Mouse (Mus musculus) c-Kit-positive CD71-negative TER-119-negative erythroid progenitor cells, embryonic 14.5 days (primary cell): Measurements from ENCODE around the gene Zfp985.
"Not testable (repeated sequence)": the region's sequence is repeated elsewhere in the genome, so short reads cannot be mapped to it uniquely, and the experiment has no call there.

Experiments used
- DNase-seq: peaks from one replicate; pipeline ENCODE4 v3.0.0-alpha.2; 2013; ENCODE audit warnings: low read depth

Zfp985 gene

DNA sequence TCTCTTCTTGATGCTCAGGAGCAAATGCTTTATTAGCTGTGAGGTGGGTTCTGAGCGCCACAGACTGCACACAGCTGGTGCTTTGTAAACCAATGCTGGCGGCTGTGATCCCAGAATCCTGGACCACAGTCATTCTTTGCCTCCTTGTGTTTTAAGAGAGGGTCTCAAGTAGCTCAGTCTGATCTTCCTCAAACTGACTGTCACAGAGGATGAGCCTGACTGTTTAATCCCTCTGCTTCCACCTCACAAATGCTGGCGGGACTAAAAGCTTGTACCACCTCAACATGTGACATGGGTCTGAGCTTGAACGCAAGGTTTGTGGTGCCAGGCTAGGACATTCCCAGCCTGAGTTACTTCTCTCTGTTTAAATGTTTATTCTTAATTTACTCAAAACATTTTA is 52.4 kb downstream of the Zfp985 start:
- no peak for DNase-seq

GRCm38 (mm10) chr4:147606511-147606910 is 53.4 kb downstream of the Zfp985 start:
- DNase-seq, result not testable (repeated sequence)

DNA sequence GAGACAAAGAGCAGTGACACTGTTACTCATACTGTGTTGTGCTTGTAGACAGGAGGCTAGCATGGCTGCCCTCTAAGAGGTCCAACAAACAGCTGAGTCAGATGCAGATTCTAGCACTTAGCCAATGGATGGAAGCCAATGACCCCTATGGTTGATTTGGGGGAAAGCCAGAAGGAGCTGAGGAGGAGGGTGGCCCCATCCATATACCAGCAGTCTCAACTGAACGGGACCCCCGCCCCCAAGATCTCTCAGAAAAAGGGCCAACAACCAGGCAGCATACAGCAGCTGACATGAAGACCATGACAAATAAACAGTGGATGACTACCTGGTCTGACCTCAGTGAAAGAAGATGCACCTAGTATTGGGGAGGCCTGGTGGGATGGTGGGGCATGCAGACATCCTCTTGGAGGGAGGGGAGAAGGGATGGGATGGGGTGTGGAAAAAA is 80.8 kb downstream of the Zfp985 start:
- DNase-seq, result not testable (repeated sequence)
